Mouse (Mus musculus): ENCODE measurements around the gene Ccdc188.

DNA sequence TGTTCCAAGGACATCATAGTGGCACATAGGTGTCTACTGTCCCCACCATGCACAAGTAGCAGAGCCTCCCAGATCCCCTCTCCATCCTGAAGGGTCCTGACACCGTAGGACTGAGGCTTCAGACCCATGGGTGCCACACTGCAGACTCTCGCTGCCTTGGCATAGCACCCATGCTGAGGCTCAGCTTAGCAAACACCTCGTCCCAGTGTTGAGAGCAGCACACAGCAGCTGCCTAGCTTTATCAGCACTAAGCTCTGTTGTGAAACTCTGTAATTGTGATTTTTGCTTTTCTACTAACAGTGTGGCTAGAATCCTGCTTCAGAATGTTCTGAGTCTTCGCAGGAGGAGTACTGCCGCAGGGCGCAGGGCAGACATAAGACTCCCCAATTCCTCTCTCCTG lies 19.8 kb upstream of the Ccdc188 start:
- TF ChIP-seq CTCF (IDR thresholded peaks at IDR 0.05; ENCODE audit: extremely low read depth, insufficient read length, insufficient replicate concordance, low read depth, low read length), result no peak
- TF ChIP-seq POLR2A (IDR thresholded peaks at IDR 0.05; ENCODE audit: low read depth, low read length), result no peak
